Mouse (Mus musculus): Measurements from ENCODE around the gene Nectin1.

The Nectin1 gene

GRCm38 (mm10) chr9:43801911-43802310, 58.1 kb downstream of the Nectin1 start:
- DNase-seq (ENCODE audit: low spot score in 2 of 2): peak in 1 of 2 experiments; percentile 9

GRCm38 (mm10) chr9:43807565-43807964, 63.8 kb downstream of the Nectin1 start:
- DNase-seq (ENCODE audit: low spot score in 2 of 2): no peak

DNA sequence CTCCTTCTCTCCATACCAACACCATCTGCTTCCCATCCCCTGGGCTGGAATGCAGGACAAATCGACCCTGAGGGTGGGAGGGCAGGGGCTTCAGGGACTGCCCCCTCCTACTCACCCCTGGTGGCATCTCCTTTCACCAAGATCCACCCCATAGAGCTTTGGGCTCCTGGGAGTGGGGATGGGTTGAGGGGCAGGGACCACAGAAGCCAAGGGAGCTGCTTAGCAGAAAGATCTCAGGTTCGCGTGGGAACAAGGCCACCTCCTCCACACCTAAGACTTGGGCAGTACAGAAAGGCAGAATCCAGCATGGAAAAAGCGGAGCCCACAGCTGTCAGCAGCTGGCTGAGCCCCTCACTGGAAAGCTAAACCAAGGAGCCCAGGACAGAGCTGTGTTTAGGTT, 64.3 kb downstream of the Nectin1 start:
- no peak for DNase-seq (ENCODE audit: low spot score in 2 of 2)

DNA sequence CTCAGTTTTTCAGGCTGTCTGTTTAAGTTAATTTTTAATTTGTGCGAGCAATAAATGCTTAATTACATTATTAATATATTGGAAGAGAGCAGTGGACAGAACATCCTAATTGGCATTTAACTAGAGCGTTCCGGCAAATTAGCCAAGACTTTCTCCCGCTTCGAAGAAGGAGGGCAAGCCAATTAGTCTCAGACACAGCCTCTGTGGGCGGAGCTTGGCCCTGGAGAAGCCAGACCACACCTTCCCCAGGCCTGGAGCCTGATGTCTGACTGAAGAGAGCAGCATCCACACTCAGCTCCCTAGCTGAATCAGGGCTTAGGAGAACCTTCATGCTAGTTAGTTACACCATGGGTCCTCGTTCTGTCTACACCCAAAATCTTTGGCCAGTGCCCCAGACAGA, 64.8 kb downstream of the Nectin1 start:
- DNase-seq (ENCODE audit: low spot score in 2 of 2): no peak

- no peak for DNase-seq (ENCODE audit: low spot score in 2 of 2)
Observed at GRCm38 (mm10) chr9:43813156-43813555, 69.4 kb downstream of the Nectin1 start.

- DNase-seq (ENCODE audit: low spot score in 2 of 2): no peak
Observed at GRCm38 (mm10) chr9:43822206-43822605, 78.4 kb downstream of the Nectin1 start.

DNA sequence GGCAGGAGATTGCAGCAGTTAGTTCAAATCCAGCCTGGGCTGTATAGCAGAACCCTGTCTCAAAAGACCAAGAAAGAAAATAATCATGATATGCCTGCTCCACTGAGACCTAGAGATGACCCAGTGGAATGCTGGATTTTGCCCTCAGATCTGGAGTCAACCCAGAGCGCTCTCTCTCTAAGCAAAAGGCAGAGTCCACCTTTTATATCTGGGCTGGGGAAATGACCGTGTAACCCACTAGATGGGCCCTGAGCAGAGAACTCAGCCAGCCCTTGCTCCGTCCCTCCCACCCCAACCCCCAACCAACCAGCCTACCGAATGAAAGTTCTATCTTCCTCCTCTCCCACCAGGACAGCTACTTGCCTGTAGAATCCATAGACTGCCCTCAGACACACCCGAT, 81.4 kb downstream of the Nectin1 start:
- no peak for DNase-seq (ENCODE audit: low spot score in 2 of 2)

- no peak for DNase-seq (ENCODE audit: low spot score in 2 of 2)
Observed at GRCm38 (mm10) chr9:43826558-43827253, 82.9 kb downstream of the Nectin1 start.

- DNase-seq (ENCODE audit: low spot score in 2 of 2): peak in 1 of 2 experiments; percentile 58
Observed at GRCm38 (mm10) chr9:43827593-43827992, 83.8 kb downstream of the Nectin1 start.

- DNase-seq (ENCODE audit: low spot score in 2 of 2): no peak
Observed at GRCm38 (mm10) chr9:43828960-43829359, 85.2 kb downstream of the Nectin1 start.

DNA sequence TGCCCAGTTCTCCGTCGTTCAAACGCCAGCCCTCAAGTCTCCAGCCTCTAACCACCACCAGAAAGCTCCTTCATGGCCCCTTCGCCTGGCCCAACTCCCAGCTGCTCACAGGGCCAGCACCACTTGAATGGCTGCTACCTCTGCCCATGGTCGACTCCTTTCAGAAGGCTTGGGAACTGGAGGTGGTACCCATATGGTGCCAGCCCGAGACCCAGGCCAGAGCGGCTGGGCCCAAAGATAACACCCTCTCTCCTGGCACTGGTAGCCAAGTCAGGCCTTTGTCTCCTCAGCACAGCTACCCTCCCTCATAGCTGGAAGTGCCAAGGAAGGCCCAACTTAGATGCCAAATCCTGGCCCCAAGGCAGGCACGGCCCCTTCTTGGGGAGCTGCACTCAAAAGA, 89.4 kb downstream of the Nectin1 start:
- DNase-seq (ENCODE audit: low spot score in 2 of 2): no peak

- no peak for DNase-seq (ENCODE audit: low spot score in 2 of 2)
Observed at GRCm38 (mm10) chr9:43834283-43834682, 90.5 kb downstream of the Nectin1 start.

DNA sequence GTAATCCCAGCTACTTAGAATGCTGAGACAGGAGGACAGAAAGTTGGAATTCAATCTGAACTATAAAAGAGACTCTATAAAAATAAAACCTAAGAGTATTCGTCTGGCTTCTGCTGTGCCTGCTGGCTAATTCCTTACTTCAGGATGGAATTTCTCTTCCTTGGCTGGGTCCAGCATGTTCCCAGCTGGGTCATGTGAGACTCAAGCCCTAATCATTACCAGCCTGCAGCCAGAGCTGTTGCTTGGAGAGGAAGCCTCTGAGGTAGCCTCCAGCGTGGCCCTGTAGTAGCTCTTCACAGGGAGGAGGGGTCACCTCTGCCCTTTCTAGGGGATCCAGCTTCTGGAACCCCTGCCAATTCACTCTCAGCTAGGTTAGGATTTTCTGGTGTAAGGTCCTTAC, 94.8 kb downstream of the Nectin1 start:
- DNase-seq (ENCODE audit: low spot score in 2 of 2): no peak

GRCm38 (mm10) chr9:43842921-43843577, 99.3 kb downstream of the Nectin1 start:
- DNase-seq (ENCODE audit: low spot score in 2 of 2): no peak

DNA sequence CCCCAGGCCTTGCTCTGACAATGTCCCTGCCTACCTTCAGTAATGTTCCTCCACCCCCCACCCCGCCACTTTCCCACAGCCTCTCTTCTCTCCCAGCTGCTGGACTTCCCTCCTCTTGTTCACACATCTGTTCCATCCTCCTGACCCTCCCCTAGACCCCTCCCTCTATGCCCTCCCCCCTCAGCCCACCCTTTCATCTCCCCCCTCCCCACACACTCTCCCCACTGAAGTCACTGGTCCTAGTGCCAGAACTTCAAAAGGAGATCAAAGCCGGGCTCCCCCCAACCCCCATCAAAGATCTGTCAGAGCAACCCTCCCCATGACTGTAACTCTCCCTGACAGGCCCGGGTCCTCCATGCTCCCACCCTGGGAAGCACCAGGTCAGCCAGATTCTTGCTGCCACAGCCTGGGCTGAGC, 99.9 kb downstream of the Nectin1 start:
- DNase-seq (ENCODE audit: low spot score in 2 of 2): no peak

- no peak for DNase-seq (ENCODE audit: low spot score in 2 of 2)
Observed at GRCm38 (mm10) chr9:43845660-43846455, 102.1 kb downstream of the Nectin1 start.

- no peak for DNase-seq (ENCODE audit: low spot score in 2 of 2)
Observed at GRCm38 (mm10) chr9:43847861-43848260, 104.1 kb downstream of the Nectin1 start.

- no peak for DNase-seq (ENCODE audit: low spot score in 2 of 2)
Observed at GRCm38 (mm10) chr9:43850281-43850680, 106.5 kb downstream of the Nectin1 start.

DNA sequence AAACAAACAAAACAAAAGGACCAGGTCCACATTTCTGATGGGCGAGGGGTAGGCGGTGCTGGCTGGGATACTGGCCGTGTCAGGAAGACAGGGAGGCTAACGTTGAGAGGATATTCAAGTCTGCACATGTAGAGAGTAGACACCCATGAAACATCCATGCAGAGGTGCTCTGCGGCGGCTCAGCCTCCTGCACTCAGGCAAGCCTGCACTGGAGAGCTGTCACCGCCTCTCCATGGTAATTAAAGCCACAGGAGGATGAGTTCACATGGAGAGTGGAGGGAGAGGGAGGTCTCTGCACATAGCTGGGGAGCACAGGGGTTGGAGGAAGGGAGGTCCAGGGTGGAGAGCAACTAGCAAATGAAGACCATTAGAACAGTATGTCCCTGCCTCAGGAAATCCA, 107.4 kb downstream of the Nectin1 start:
- no peak for DNase-seq (ENCODE audit: low spot score in 2 of 2)

- DNase-seq (ENCODE audit: low spot score in 2 of 2): no peak
Observed at GRCm38 (mm10) chr9:43855887-43856286, 112.1 kb downstream of the Nectin1 start.

Data from thymus, postnatal 10 days (tissue).